Mouse (Mus musculus): Measurements from ENCODE around the gene Rnf13.

Rnf13 gene

DNA sequence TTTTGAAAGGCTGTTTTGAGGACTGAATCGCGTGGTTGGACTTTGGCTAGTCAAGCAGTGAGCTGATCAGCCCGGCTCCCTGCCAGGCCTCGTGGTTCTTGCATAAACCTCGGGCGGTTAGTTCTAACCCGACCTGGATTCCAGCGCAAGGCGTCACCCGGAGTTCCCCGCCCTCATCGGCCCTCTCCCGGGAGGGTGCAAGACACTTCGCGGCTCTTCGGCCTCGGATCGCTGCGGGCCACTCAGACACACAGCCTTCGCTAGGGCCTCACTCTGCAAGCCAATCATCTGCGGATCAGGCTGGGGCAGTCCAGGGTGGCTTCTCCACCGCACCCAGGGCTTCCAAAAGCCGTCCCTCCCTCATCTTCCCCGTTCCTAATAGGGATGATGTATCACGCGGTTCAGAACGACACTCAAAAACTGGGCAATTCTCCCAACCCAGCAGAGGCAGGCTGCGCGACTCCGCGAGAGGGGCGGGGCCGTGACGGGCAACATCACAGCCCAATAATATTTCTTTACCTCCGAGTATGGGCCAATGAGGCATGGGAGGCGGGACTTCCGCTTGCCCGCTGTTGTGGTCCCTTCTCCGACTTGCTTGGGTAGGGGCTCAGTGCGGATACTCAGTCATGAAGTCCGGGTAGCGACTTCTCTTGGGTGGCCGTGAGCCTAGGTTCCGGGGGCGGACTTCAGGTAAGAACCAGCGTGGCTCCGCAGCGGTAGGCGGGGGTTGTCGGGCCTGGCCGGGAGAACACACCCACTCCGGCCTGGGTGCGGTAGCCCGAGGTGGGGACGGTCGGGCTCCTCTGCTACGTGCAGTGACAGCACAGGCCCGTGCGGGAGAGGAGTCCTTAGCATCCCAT is at the start of gene Rnf13:
Gene Rnf13 (plus strand): TSS at position 552 of the 860 bp plus-strand sequence.
- peak; percentile 98 for DNase-seq (ENCODE audit: low spot score)

DNA sequence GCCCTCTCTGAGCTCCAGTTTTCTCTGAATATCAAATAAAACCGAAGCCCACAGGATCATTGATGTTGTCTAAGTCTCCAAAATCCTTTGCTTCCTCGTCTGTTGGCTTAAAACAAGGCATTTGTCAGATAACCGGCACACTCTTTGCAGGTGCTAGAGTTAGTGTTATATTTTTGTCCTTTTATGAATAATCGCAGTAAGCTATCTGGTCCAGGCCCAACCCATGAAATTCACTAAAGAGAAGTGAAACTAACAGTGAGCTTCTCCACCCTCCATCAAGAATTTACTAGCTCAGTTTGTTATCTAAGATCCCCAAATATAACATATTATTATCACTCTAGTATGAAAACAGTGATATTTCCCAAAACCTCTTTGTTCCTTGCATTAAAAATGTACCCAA is 44.1 kb upstream of the Rnf13 start:
- no peak for DNase-seq (ENCODE audit: low spot score)

DNA sequence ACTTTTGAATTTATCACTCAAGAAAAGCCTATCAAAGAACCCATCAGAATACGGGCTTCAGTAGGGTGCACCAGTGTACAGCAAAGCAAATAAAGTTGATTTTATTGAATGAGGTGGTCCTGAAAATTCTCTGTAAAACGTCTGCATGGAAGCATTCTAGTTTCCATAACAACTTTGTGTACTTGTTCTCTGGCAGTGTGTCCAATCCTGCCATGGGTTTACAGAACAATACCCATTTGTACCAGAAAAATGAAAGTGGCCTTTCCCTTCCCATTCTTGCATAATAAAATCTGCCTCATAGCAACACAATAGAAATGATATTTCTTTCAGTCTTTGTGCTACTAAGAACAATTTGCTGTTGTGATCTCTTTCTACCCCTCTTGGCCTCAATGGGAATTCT is 43.1 kb upstream of the Rnf13 start, which contains the start of gene Ankub1:
Gene Ankub1 (minus strand): TSS at position 81 of the 400 bp plus-strand sequence.
- DNase-seq (ENCODE audit: low spot score), result peak; percentile 34

DNA sequence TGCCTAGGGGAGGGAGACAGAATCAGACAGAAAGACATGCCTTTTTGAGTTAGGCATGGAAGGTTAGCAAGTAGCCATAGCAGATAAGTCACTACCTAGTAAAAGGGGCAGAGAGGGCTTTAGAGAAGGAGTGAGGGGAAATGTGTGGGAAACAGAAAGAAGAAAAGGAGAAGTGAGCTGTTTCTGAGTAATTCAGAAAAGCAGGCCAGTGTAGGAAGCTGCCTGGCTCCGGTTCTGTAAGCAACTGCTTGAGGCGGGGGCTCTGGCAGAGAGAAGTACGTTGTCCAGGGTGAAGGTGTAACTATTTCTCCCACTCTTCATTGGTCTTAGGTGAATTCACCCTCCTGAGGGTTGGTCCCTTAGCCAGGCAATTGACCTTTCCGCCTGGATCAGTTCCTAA is 39.6 kb upstream of the Rnf13 start:
- no peak for DNase-seq (ENCODE audit: low spot score)

DNA sequence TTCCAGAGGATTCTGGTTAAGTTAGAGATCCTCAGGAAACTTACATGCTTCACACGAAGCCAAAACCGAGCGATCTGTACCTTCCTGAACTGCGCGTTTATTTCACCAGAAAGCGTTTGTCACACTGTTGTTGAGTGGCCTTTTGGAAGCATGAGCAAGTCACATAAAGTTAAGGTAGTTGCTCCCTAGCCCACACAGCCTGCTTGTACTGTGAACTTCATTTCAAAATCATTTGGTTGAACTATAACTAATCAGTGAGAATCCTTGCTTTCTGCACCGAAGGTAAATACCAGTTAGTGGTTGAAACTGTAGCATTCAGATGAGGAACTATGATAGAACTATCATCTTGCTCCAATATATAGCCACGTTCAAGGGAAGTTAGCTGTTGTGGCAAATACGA is 39.1 kb upstream of the Rnf13 start:
- no peak for DNase-seq (ENCODE audit: low spot score)

DNA sequence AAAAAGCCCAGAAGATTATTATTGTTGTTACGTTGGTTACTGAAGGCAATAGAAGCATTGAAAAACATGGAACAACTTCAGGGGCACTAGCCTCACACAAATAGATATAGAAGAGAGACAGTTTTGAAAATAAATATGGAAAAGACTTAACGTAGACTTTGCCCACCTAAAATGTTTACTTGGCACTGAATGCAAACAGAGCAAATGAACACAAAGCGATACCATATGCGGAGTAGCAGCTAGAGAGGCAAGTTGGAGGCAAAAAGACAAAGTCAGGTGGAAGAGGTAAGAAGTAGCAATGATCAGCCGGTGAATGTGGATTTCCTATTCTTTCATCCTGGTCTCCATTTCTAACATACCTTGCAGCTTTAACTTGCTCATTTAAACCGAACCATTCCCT is 21.7 kb upstream of the Rnf13 start:
- DNase-seq (ENCODE audit: low spot score), result no peak

DNA sequence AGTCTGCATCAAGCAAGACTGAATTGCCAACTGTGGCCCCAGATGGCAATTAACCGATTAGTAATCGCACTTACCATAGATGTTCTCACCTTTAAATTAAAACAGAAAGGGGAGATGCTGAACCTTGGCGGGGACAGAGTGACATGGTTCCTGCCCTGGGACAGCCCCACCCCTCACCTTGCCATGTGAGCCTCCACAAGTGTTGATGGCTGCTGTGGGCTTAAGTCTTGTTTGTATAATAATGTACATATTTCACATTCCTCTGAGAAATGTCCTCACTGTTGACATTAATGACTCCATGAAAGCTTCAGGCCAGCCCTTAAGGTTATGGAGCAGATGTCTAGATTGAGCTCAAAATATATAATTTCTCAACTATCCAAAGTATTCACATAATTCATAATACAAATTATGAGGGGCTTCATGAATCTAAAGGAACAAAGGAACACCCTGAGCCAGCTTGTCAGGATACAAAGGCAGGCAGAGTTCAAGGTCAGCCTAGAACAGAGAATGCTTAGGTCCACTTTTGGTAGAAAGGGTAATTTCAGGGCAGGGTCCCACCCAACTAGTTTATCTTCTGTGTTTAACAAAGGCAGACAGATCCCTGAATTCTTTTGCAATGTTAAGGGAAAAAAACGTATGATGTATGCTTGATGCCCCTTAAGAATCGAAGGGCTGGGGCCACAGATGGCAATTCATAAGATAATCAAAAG is 3.5 kb upstream of the Rnf13 start:
- DNase-seq (ENCODE audit: low spot score), result no peak

DNA sequence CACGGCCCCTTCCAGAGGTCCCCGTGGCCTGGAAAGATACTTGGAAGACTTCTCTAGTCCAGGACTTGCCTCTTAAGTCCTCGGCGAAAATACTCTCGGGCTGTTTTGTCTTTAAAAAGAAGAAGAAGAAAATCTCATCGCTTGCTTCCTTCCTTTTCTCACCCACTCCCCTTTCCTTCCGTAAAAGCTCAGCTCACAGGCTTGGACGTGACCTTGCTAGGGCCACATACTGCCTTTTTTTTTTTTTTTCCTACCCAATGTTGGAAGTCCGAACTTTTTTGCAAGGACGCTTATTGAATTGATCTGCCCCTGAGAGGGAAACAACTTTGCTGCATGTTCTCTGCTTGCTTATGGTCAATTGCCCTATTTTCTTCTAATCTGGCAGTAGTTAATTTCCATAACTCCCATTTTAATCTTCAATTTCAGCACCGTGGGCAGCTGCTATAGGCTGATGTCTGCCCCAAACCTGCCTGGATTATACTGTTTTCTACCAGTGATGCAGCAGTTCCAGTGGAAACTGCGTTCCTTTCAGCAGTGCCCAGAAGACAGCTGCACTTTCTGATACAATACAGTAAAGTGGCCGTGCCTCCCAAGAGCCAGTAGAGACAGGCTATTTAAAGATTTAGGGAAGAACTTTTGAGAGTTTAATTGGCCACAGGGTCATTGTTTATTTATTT is 695 bp downstream of the Rnf13 start:
- DNase-seq (ENCODE audit: low spot score), result peak; percentile 62

DNA sequence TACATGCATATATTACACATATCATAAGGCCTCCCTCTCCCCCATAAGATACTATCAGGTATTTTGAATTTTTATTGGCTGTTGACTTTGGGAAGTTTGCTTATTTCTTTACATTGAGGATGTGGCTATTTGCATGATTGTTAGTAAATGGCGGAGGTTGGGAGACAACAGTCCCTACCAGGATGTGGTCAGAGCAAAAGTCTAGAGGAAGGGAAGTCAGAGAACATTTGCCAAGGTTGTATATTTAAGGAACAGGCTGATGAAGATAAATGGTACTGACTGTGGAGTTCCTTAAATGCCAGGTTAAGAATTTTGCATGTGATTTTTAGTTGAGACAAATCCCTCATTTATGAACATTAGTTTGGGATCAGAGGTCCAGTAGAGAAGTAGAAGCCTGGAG is 4.0 kb downstream of the Rnf13 start:
- no peak for DNase-seq (ENCODE audit: low spot score)

DNA sequence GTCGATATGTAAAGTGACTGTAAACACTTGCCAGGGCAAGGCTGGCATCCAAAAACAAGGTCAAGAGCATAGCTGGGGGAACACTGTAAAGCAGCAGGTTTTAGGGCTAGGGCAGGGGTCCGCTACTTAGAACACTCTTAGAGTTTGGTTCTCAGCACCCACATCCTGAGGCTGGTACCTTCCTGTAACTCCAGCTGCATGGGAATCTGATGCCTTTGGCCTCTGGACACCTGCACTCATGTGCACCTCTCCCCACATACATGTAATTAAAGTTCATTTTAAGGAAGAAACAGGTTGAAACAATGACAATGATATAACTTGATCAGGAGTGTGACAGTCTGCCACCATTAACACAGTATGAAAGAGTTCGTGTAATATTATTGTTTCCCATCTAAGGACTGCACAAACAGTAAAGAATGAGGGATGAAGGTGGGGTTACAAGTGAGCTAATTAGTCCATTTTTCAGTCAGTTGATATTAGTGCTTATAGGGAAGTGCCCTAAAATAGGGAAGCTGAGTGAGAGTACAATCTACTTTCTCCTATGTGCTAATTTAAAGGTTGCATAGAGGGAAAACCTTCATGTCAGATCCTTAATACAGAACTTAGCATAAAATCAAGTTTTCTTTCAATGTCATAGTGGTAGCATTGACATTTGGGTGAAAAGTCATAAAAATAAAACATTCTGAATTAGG is 12.9 kb downstream of the Rnf13 start:
- no peak for DNase-seq (ENCODE audit: low spot score)

DNA sequence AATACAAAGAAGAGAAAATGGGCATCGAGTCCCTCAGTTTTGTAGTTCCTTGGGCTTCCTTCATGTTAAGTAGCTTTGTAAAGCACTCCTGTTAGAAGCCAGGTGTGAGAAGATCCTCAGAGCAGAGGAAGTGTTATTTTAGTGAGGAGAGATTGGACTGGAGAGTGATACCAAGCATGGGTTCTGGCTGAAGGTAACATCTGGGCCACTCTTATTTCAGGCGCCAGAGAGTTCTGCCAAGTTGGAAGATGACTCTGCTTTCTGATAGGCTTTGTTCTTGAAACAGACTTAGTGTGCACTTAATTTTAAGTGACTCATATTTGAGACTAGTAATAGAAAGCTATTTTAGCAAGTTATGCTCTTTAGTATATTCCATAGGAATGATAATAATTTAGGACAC is 41.1 kb downstream of the Rnf13 start:
- no peak for DNase-seq (ENCODE audit: low spot score)

DNA sequence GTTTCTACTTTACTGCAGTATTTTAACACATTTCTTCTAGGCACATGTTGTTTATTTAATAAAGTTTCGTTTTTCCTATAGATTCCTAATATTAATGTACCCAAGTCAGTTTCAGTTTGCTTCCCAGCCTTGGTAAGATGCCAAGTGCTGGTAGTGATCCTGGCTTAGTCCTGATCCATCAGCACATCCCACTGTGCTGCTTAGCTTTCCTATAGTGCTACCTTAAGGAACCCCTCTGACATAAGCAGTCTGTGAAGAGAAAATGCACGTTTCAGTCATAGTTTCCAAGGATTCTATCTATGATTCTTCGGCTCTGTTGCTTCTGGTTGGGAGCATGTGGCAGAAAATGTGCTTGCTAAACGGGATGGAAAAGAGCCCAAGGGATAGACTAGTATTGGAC is 52.6 kb downstream of the Rnf13 start:
- no peak for DNase-seq (ENCODE audit: low spot score)

DNA sequence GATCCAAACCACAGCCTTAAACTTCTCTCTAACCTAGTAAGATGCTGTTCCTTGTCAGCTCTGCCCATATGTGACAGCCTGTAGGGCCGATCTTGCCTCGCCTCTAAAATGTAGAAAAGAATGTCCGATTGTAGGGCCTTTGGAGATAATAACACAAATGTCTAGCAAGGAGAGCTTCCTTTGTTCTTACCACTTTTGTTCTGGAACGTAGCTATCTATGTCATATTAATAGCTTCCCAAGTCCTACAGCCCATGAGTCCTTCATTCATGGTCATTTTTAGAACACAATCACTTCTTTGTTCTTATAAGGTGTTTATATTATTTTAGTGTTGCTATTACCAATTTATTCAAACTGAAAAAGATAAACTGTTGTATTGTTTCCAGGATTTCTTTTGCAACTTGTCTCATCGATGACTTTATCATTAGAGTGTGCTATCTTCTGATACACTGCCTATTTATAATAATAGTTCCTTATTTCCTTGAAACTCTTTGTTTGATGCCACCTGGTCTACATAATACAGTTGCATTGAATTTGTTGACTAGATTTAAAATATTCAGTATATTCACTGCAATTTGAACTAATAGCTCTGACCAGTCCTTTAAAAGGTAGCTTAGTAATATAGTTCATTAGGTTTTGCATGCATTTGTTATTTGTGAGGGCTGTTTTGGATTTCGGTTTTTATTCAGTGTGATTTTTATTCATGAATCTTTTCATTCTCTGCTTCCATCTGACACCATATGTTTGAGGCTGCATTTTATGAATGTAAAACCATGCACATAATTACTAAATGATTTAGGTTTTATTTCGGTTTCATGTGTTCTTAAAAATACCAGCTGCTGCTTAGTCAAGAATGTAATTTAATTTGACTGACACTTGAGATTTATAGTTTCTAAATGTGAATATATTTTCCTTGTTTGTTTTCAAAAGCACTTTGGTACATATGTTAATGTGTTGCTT is 53.4 kb downstream of the Rnf13 start:
- no peak for DNase-seq (ENCODE audit: low spot score)

DNA sequence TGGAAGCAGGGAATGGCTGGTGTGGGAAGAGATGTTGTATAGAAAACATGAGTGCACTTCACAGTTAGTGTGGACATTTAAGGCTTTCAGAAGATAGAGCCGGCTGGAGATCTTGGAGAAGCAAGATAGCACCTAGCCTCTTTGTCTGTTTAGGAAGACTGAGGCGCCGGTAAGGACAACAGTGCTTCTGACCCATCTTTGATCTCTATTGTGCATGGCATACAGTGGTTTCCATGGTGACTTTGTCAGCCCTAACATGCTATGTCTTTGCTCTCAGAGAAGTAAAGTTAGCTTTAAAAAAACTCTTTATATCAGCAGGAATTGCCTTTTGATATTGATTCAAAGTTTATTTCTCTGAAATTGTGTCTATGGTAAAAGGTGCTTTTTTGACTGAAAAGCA is 55.2 kb downstream of the Rnf13 start:
- no peak for DNase-seq (ENCODE audit: low spot score)

DNA sequence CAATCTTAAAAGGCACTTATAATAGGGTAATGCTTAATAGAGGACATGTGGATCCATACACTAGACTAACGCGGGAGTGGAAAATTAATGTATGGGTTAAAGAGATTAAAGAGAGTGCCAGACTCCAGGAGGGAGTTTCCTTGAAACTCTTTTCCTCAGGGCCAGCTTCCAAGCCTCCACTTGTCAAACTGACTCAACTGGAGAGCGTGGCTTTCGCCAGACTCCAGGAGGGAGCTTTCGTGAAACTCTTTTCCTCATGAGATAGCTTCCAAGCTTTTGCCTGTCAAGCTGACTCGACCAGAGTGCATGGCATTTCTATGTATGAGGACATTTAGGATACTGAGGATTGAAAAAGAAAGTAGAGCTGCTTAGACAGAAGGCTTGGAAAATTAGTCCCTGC is 59.2 kb downstream of the Rnf13 start:
- DNase-seq (ENCODE audit: low spot score), result peak; percentile 7

DNA sequence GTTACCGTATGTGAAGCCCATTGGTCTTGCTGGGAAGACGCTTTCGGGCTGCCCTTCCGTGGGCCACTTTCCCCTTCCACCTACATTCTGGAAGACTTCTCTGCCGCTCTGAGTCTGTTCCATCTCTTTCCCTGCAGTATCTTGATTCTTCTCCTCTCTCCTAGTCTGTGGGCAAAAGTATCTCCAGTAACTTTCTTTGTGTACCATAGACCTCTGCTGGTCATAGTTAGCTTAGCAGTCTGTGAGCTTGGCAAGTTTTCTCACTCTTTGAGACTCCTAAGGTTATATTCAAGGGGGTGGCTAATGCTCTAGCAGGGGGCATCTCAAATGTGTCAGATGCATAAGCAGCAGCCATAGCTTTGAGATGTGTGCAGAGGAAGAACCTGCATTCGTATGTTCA is 79.6 kb downstream of the Rnf13 start:
- peak; percentile 60 for DNase-seq (ENCODE audit: low spot score)

DNA sequence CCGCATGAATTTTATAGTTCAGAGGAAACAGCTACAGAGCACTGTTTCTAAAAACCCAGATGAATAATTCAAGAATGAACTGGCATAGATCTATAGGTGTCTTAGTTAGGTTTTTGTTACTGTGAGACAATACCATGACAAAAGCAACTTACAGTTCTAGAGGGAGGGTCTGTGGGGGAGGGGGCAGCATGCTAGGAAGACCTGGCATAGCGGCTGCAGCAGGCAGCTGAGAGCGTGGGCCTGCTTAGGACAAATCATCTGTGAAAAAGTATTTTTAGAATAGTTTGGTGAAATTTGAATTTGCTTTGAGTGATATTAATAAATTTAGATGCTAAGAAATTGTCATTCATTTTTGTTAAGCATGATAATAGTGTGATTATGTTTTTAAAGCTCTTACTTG is 90.0 kb downstream of the Rnf13 start:
- no peak for DNase-seq (ENCODE audit: low spot score)

DNA sequence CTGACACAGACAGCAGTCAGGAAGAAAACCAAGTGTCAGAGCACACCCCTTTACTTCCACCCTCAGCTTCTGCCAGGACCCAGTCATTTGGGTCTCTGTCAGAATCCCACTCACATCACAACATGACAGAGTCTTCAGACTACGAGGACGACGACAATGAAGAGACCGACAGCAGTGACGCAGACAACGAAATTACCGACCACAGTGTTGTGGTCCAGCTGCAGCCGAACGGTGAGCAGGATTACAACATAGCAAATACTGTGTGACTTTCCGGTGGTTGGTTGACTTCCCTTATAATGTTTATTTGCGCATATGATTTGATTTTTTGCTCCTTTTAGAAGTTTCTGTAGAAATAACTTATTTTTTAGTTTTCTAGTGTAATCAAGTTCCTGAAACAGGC is 97.7 kb downstream of the Rnf13 start:
- no peak for DNase-seq (ENCODE audit: low spot score)

DNA sequence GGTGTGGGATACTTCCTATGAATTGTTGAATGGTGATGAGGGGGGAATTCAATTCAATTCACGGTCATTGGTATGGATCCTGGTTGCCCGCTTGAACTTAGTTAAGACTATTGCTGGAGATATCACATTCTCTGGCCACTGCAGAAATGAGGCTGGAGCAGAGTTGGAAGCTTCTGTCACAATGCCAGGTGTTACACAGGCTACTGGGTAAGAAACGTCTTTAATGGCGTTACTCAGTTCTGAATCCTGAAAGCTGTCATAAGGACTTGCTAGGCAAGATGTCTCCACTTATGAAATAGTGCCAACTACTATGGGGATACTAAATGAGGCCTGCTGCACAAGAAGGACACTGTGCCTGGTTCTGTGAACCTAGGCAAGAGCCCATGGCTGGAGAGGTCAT is 101.0 kb downstream of the Rnf13 start:
- peak; percentile 85 for DNase-seq (ENCODE audit: low spot score)

DNA sequence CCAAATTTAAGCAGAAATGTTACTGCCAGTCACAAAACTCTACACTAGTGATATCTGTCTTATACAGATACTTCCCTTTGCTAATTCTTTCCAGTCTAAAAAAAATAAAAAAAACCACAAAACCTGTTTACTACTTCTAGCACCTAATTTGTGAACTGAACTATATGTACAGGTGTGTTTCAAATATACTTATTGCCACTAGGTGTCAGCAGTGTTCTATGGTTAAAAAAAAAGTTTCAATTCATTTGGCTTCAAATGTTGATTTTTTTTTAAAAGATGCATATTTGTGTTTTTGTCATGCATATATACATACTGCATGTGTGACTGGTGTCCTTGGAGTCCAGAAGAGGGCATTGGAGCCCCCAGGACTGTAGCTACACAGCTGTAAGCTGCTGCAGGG is 107.9 kb downstream of the Rnf13 start:
- DNase-seq (ENCODE audit: low spot score), result peak; percentile 47

All from adipocyte (in vitro differentiated cells).